Comparison of ENCODE assay signal across 8 mouse cellular contexts in the genomic region with DNA sequence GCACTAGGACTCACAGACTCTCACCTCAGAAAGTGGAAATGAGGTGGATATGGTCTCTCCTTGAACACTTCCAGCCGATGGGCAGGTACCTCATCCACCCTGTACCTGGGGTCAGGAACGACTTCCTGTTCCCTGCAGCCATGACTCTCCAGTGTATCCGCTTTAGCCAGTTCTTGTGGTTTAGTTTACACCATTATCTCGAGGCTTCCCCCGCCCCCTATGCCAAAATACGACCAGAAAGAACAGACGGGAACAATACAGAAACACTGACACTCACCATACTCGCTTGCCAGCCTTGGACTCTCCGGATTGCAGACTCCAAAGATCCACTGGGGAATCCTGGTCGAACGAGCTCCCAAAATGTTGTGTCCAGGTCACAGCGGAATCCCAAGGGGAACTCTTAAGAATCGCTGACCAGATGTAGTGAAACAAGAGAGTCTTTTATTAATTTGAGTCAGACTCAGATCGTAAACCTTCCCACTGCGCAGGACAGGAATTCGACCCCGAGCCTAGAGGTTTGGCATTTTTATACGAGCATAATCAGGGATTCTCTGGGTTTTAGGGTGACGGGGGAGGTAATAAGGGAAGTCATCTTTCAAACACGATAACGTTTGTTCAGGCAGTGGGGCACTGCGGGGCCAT. TPM values are rescaled to one million over a fixed set of nuclear protein-coding genes. Genes with fewer than 3 reads are reported as not detected.
DNase-seq lines count a peak whose midpoint lies in the region; ATAC-seq and TF ChIP-seq lines count a peak whose summit lies in the region.

No protein-coding gene starts in this region.

- TF ChIP-seq POLR2A in limb, embryonic 14.5 days (IDR thresholded peaks at IDR 0.05; ENCODE audit: borderline replicate concordance, extremely low read depth, insufficient read depth, insufficient read length): no peak

- 58% methylated on average over 22 of the region's 22 CpGs for WGBS in heart, embryonic 10.5 days
- WGBS in limb, embryonic 14.5 days: 10% methylated on average over 22 of the region's 22 CpGs

- peak; percentile 64 for DNase-seq in heart, embryonic 10.5 days (ENCODE audit: low spot score)
- no peak for DNase-seq in heart, adult 9 months (ENCODE audit: low spot score in 2 of 2)
- DNase-seq in thymus, postnatal 0 days (ENCODE audit: low spot score): peak; percentile 25
- no peak for DNase-seq in thymus, postnatal 25 days
- DNase-seq in limb, embryonic 14.5 days (ENCODE audit: low spot score): no peak
- no peak for DNase-seq in adipocyte (ENCODE audit: low spot score)
- DNase-seq in layer of hippocampus, adult 11-12 months (ENCODE audit: low spot score): no peak
- DNase-seq in B cell, adult 2 months: no peak

- no peak; the same call in 1 of the 2 replicates for ATAC-seq in limb, embryonic 14.5 days (ENCODE audit: low FRiP score, low read depth)

- H3K27me3 ChIP-seq in heart, embryonic 10.5 days (ENCODE audit: insufficient read depth, poor library complexity, severe bottlenecking): no peaks in the 10 kb centered on the region
- H3K27me3 ChIP-seq in limb, embryonic 14.5 days (ENCODE audit: control insufficient read depth, insufficient read depth, low read length): no peaks in the 10 kb centered on the region

- H3K4me1 ChIP-seq in heart, embryonic 10.5 days: peaks cover 13% of the 10 kb centered on the region
- H3K4me1 ChIP-seq in limb, embryonic 14.5 days (ENCODE audit: control insufficient read depth, insufficient read depth, low read length): peaks cover 14% of the 10 kb centered on the region

- H3K27ac ChIP-seq in heart, embryonic 10.5 days: no peak overlapping the region
- H3K27ac ChIP-seq in limb, embryonic 14.5 days (replicated peaks; ENCODE audit: low read depth, low read length): no peak overlapping the region

- no peaks in the 10 kb centered on the region for H3K36me3 ChIP-seq in heart, embryonic 10.5 days
- no peaks in the 10 kb centered on the region for H3K36me3 ChIP-seq in limb, embryonic 14.5 days (ENCODE audit: control insufficient read depth, insufficient read depth, low read length)

- H3K9ac ChIP-seq in limb, embryonic 14.5 days (ENCODE audit: low read depth, low read length, severe bottlenecking): peak overlapping the region; percentile 50

- H3K4me3 ChIP-seq in heart, embryonic 10.5 days: peak overlapping the region; percentile 25; the same call in 1 of the 2 replicates
- peak overlapping the region; percentile 36 for H3K4me3 ChIP-seq in limb, embryonic 14.5 days (replicated peaks; ENCODE audit: low read length)

- peak overlapping the region; percentile 68 for H3K4me2 ChIP-seq in limb, embryonic 14.5 days (replicated peaks; ENCODE audit: low read depth, low read length, severe bottlenecking)

- no peaks in the 10 kb centered on the region for H3K9me3 ChIP-seq in heart, embryonic 10.5 days
- H3K9me3 ChIP-seq in limb, embryonic 14.5 days (ENCODE audit: control insufficient read depth, low read length): no peaks in the 10 kb centered on the region

RNA-seq across cellular contexts. Expression of a gene that starts 49.4 kb away (rescaled TPM):
- polyA plus RNA-seq in heart, embryonic 10.5 days (2016; fragmentation: Nextera tagmentation; extraction: Ambion mirVana): 15.2 and 20.7 TPM in 2 replicates
- polyA plus RNA-seq in thymus, postnatal 0 days (2015; fragmentation: Nextera tagmentation; extraction: Ambion mirVana): 26.5 and 31.2 TPM in 2 replicates
- polyA plus RNA-seq in limb, embryonic 14.5 days (2012; rRNA removed): 5.6 and 7.8 TPM in 2 replicates
- 8.7 and 9.6 TPM in 2 replicates for polyA plus RNA-seq in limb, embryonic 14.5 days (2014; fragmentation: Nextera tagmentation; extraction: Ambion mirVana)

RNA-seq across cellular contexts. Expression of a gene that starts 55.4 kb away (rescaled TPM):
- polyA plus RNA-seq in heart, embryonic 10.5 days (2016; fragmentation: Nextera tagmentation; extraction: Ambion mirVana): 58.5 and 82.1 TPM in 2 replicates
- polyA plus RNA-seq in thymus, postnatal 0 days (2015; fragmentation: Nextera tagmentation; extraction: Ambion mirVana): 94.7 and 98.0 TPM in 2 replicates
- polyA plus RNA-seq in limb, embryonic 14.5 days (2012; rRNA removed): 16.8 and 25.0 TPM in 2 replicates
- polyA plus RNA-seq in limb, embryonic 14.5 days (2014; fragmentation: Nextera tagmentation; extraction: Ambion mirVana): 54.5 TPM in 2 replicates

Comparison
In these comparisons a context has a peak if more than half of its experiments do, and no peak if none do; other contexts are left out.
1. DNase-seq: peak in heart, embryonic 10.5 days (single experiment) and thymus, postnatal 0 days (single experiment); none in heart, adult 9 months (0 of 2), thymus, postnatal 25 days (single experiment), limb, embryonic 14.5 days (single experiment), adipocyte (single experiment), layer of hippocampus, adult 11-12 months (single experiment) and B cell, adult 2 months (0 of 2).